Mouse (Mus musculus): Measurements from ENCODE around the gene Gsto1. TPM values are rescaled to one million over a fixed set of nuclear protein-coding genes. Genes with fewer than 3 reads are reported as not detected.

Gsto1 gene
- polyA plus RNA-seq, 1 experiment, result 340 TPM

- no peak for TF ChIP-seq POLR2A (IDR thresholded peaks at IDR 0.05; ENCODE audit: low read depth, low read length)
- no peak for TF ChIP-seq CTCF (IDR thresholded peaks at IDR 0.05; ENCODE audit: borderline replicate concordance, insufficient read depth, low read length)
- no peak overlapping the region for H3K4me3 ChIP-seq (ENCODE audit: insufficient read depth, low read length)
- peaks cover 21% of the 10 kb centered on the region for H3K4me1 ChIP-seq (ENCODE audit: control insufficient read depth, insufficient read depth, low read length)
- peak overlapping the region; percentile 83 for H3K27ac ChIP-seq (ENCODE audit: insufficient read depth, low read length)
These were observed 14.7 kb downstream of the Gsto1 start for GRCm38 (mm10) chr19:47869516-47869915.

DNA sequence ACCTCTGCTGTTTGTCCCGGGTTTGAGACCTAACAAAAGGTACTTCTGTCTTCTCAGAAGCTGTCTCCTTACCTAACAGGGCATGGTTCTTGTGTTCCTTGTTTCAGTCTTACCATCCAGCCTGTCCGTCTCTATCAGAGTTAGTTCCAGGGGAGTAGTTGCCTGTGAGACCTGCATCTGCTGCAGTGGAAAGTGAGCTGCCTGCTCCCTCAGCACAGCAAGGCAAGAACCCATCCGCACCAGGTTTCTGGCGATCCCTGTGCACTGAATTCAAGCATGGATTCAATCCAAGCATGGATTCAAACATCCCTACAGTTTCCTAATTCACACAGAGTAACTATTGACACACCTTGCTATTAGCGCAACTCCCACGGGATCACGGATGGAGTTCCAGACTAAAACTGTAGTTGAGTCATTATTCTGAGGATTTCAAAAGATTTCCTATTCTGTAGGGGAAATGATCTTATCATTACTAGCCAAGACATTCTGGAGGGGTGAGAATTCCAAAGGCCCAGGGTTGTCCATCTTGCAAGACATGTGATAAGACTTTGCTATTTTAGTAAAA, 15.4 kb downstream of the Gsto1 start:
- TF ChIP-seq CTCF (IDR thresholded peaks at IDR 0.05; ENCODE audit: borderline replicate concordance, insufficient read depth, low read length), result no peak
- TF ChIP-seq POLR2A (IDR thresholded peaks at IDR 0.05; ENCODE audit: low read depth, low read length), result no peak
- Histone ChIP-seq H3K27ac (ENCODE audit: insufficient read depth, low read length) (peak overlapping the region; percentile 83), H3K4me3 (ENCODE audit: insufficient read depth, low read length) (no peak overlapping the region), H3K4me1 (ENCODE audit: control insufficient read depth, insufficient read depth, low read length) (peaks cover 21% of the 10 kb centered on the region)

- H3K4me1 ChIP-seq (ENCODE audit: control insufficient read depth, insufficient read depth, low read length), result peaks cover 21% of the 10 kb centered on the region
- H3K27ac ChIP-seq (ENCODE audit: insufficient read depth, low read length), result peak overlapping the region; percentile 76; the same call in 1 of the 2 replicates
- TF ChIP-seq CTCF (IDR thresholded peaks at IDR 0.05; ENCODE audit: borderline replicate concordance, insufficient read depth, low read length) (no peak), POLR2A (IDR thresholded peaks at IDR 0.05; ENCODE audit: low read depth, low read length) (no peak)
- no peak overlapping the region for H3K4me3 ChIP-seq (ENCODE audit: insufficient read depth, low read length)
These were observed 16.7 kb downstream of the Gsto1 start for GRCm38 (mm10) chr19:47871515-47871914.

DNA sequence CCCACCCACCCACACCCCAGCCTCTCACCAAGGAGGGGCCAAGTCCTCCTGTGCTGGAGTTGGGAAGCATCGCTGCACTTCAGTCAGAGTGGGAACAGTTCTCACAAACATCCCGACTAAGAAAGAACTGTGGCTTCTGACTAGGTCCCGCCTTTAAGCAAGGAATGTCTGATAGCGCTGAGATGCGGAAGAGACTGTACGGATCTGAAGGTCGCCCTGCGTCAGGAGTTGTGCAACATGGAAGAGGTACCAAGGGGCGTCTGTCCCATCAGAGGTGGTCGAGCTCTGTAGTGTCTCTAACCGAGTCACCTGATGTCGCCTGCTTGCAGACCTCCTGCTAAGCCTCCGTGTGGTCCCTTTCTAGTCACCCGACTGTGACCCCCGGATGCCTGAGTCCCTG, 21.5 kb downstream of the Gsto1 start:
- no peak overlapping the region for H3K4me3 ChIP-seq (ENCODE audit: insufficient read depth, low read length)
- no peak overlapping the region for H3K27ac ChIP-seq (ENCODE audit: insufficient read depth, low read length)
- no peaks in the 10 kb centered on the region for H3K4me1 ChIP-seq (ENCODE audit: control insufficient read depth, insufficient read depth, low read length)
- TF ChIP-seq POLR2A (IDR thresholded peaks at IDR 0.05; ENCODE audit: low read depth, low read length), result no peak
- no peak for TF ChIP-seq CTCF (IDR thresholded peaks at IDR 0.05; ENCODE audit: borderline replicate concordance, insufficient read depth, low read length)

DNA sequence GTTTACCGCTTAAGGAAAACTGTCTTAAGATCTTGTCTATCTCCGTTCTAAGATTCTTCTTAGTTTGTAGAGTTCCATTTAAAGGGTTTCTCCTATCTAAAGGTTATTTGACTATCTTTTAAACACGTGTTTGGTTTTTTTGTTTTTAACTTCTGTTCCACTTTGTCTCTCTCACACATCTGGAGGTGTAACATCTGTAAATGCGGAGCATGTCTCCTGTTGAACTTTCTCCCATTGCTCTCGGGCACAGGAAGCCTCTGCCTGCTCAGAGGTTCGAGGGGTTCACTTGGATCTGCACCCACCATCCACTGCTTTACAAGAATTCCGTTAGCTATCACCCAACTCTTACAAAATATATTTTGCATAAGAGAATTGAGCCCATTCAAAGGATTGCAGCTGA, 26.8 kb downstream of the Gsto1 start:
- no peak overlapping the region for H3K27ac ChIP-seq (ENCODE audit: insufficient read depth, low read length)
- peaks cover 7% of the 10 kb centered on the region; the same call in 1 of the 2 replicates for H3K4me1 ChIP-seq (ENCODE audit: control insufficient read depth, insufficient read depth, low read length)
- no peak overlapping the region for H3K4me3 ChIP-seq (ENCODE audit: insufficient read depth, low read length)
- no peak for TF ChIP-seq POLR2A (IDR thresholded peaks at IDR 0.05; ENCODE audit: low read depth, low read length)
- TF ChIP-seq CTCF (IDR thresholded peaks at IDR 0.05; ENCODE audit: borderline replicate concordance, insufficient read depth, low read length), result no peak

- H3K4me3 ChIP-seq (ENCODE audit: insufficient read depth, low read length), result no peak overlapping the region
- no peak overlapping the region for H3K27ac ChIP-seq (ENCODE audit: insufficient read depth, low read length)
- H3K4me1 ChIP-seq (ENCODE audit: control insufficient read depth, insufficient read depth, low read length), result peaks cover 12% of the 10 kb centered on the region
- peak; percentile 99 for TF ChIP-seq CTCF (IDR thresholded peaks at IDR 0.05; ENCODE audit: borderline replicate concordance, insufficient read depth, low read length)
- no peak for TF ChIP-seq POLR2A (IDR thresholded peaks at IDR 0.05; ENCODE audit: low read depth, low read length)
These were observed 27.5 kb downstream of the Gsto1 start for GRCm38 (mm10) chr19:47882151-47882881.

DNA sequence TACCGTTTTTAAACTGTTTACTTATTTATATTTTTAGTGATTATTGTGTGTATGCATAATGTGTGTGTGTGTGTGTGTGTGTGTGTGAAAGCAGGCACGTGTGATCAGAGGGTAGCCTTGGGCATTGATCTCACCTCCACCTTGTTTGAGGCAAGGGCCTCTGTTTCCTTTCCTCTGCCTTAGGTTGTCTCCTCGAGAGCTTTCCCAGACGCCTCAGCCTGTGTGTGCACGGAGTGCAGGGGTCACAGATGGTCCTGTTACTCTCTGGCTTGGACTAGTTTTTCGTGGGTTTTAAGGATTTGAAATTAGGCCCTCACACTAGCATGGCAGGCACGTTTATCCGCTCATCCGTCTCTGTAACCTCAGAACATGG, 28.1 kb downstream of the Gsto1 start:
- Histone ChIP-seq H3K4me3 (ENCODE audit: insufficient read depth, low read length) (no peak overlapping the region), H3K4me1 (ENCODE audit: control insufficient read depth, insufficient read depth, low read length) (peaks cover 12% of the 10 kb centered on the region), H3K27ac (ENCODE audit: insufficient read depth, low read length) (no peak overlapping the region)
- TF ChIP-seq POLR2A (IDR thresholded peaks at IDR 0.05; ENCODE audit: low read depth, low read length) (no peak), CTCF (IDR thresholded peaks at IDR 0.05; ENCODE audit: borderline replicate concordance, insufficient read depth, low read length) (no peak)

DNA sequence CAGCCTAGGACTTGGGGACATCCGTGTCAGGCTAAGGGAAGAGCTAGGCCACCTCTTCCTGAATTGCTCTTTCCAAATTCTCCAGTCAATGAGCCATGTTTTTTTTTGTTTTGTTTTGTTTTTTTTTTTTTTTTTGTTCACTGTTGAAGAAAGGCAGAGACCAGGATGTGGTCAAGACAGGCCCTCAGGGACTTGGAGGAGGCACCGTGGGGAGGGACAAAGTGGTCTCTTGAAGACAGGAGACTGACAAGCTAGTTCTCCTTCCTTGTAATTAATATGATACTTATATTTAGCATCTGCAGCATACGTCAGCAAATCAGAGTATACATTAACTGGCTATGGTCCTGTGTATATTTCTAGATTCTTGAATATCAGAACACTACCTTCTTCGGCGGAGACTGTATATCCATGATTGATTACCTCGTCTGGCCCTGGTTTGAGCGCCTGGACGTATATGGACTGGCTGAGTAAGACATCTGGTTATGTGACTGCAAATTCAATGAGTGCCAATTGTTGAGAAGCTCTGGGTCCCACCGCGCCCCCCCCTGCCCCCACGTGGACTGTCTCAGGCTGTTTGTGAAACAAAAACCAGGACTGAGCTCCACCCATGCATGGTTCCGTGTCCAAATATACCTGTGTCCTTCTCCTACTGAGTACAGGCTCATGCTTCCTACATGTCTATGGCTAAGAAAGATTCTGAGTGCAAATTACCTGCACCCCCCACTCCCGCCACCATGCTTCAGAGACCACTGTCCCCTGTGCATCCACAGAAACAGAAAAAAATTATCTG, 29.7 kb downstream of the Gsto1 start:
- no peak overlapping the region for H3K4me3 ChIP-seq (ENCODE audit: insufficient read depth, low read length)
- H3K27ac ChIP-seq (ENCODE audit: insufficient read depth, low read length), result peak overlapping the region; percentile 74
- TF ChIP-seq POLR2A (IDR thresholded peaks at IDR 0.05; ENCODE audit: low read depth, low read length), result no peak
- peaks cover 12% of the 10 kb centered on the region for H3K4me1 ChIP-seq (ENCODE audit: control insufficient read depth, insufficient read depth, low read length)

GRCm38 (mm10) chr19:47885191-47885743, 30.5 kb downstream of the Gsto1 start:
- peak overlapping the region; percentile 74 for H3K27ac ChIP-seq (ENCODE audit: insufficient read depth, low read length)
- peaks cover 14% of the 10 kb centered on the region for H3K4me1 ChIP-seq (ENCODE audit: control insufficient read depth, insufficient read depth, low read length)
- TF ChIP-seq POLR2A (IDR thresholded peaks at IDR 0.05; ENCODE audit: low read depth, low read length), result no peak
- TF ChIP-seq CTCF (IDR thresholded peaks at IDR 0.05; ENCODE audit: borderline replicate concordance, insufficient read depth, low read length), result no peak
- H3K4me3 ChIP-seq (ENCODE audit: insufficient read depth, low read length), result no peak overlapping the region
